Mouse (Mus musculus): ENCODE results near the gene Ube3b. TPM values are rescaled to one million over a fixed set of nuclear protein-coding genes. Genes with fewer than 3 reads are reported as not detected.

The Ube3b gene
- total RNA-seq, 1 experiment from 2014 or later: 25.2 TPM

DNA sequence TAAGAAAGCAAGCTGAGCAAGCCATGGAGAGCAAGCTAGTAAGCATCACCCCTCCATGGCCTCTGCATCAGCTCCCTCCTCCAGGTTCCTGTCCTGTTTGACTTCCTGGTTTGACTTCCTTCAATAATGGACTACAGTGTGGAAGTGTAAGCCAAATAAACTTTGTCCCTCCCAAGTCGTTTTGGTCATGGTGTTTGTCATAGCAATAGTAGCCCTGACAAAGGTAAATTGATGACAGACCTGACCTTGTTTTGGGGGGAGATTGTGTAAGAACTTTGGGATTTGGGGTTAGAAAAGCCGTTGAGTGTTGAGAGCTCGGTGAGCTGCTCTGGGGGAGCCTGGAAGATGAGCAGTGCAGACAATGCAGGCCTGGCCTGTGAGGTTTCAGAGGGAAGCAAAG lies 90.0 kb downstream of the Ube3b start:
- ATAC-seq (replicated peaks; ENCODE audit: low read depth, poor library complexity, severe bottlenecking): no peak

Other genes starting within 250 kb of the Ube3b start
- gene Acacb, start 234.1 kb upstream of the Ube3b start, total RNA-seq (2017): 0.49 and 0.87 TPM in 2 replicates
- not detected in 2 replicates for gene Foxn4, start 106.8 kb upstream of the Ube3b start, total RNA-seq (2017)
- gene Myo1h, start 91.4 kb upstream of the Ube3b start, total RNA-seq (2017): 0.73 and 1.3 TPM in 2 replicates
- 51.3 and 57.5 TPM in 2 replicates for gene Kctd10, start 99 bp upstream of the Ube3b start, total RNA-seq (2017)
- gene Mmab, start 63.5 kb downstream of the Ube3b start, total RNA-seq (2017): 8.2 and 17.5 TPM in 2 replicates
- gene Mvk, start 63.7 kb downstream of the Ube3b start, total RNA-seq (2017): 4.7 and 6.4 TPM in 2 replicates
- gene Fam222a, start 187.4 kb downstream of the Ube3b start, total RNA-seq (2017): 0.18 TPM in 1 of 2 replicates, not detected in the other